Mouse (Mus musculus) neutrophil, adult 59 days (primary cell): ENCODE measurements around the gene Fam71f2. TPM values are rescaled to one million over a fixed set of nuclear protein-coding genes. Genes with fewer than 3 reads are reported as not detected.

ENCODE experiments used
- total RNA-seq, 2 experiments: library from RNA; stranded (reverse); gene quantifications; 1 replicate in 1 of 2; 2 replicates in 1 of 2; pipeline ENCODE4 v1.2.4; 2023

The Fam71f2 gene
- total RNA-seq, result not detected

DNA sequence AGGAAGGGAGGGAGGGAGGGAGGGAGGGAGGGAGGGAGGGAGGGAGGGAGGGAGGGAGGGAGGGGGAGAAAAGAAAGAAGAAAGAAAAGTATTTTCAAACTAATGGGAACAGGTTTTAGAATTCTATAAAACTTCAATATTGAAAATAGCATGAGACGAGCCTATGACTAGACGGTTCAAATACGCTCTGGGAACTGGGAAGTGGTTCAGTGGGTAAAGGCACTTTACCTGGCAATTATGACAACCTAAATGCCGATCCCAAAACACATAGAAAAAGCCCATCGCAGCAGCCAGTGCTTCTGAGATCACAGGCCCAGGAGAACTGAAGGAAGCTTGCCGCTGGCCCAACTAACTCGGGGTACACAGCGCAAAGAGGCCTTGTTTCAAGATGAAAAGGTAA is at the start of gene Fam71f2:
Gene Fam71f2 (plus strand): TSS at position 301 of the 400 bp plus-strand sequence.

DNA sequence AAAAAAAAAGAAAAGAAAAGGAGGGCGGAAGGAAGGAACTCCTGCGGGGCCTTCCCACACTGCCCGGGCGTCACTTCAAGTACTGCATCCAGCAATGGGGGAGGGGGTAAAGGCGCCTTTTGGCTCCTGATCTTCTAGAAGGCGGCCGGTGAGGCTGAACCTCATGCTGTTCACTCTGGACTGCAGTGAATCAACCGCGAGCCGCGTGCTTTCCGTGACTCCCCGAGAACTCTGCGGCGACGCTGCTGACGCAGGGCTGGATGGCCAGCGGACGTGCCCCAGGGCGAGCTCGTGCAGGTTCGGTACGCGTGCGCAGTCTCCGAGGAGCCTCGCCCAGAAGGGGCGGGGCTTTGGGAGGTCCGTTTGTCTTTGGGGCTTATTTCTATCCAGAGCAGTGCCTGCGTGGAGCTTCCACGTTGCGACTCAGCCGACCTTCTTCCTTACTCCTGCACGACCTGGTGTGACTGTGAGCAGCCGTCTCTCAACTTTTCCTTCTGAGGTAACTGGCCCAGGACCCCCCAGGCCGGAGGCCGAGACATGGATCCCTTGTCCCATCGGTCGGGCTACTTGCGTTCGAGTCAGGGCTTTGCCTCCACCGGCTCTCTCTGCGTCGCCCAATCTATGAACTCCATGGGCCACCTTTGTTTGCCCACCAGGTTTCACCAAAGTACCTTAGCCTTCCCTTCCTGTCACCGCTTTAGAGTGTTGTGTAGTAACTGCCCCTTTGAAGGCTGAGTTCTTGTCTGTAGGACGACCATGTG is 6.9 kb upstream of the Fam71f2 start, which contains the start of gene Hilpda:
Gene Hilpda (plus strand): TSS at position 177 of the 761 bp plus-strand sequence.

DNA sequence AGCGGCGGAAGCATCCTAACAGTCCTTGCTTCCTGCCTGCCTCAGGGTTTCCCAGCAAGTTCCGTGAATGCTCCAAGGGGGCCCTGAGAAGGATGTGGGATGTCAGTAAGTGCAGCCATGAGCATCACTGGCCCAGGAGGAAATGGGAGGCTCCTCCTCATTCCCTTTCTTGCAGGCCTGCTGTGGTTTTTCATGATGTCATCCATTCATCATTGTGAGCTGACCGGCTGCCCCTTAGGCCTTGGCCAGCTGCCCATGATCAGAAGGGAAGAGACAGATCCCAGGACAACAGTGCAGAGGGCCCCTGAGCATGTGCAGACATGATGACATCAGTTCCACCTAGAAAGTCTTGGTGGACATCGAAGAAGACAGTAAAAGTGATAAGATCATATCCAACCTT is 39.5 kb downstream of the Fam71f2 start, which contains the start of gene Fam71f1:
Gene Fam71f1 (plus strand): TSS at position 262 of the 400 bp plus-strand sequence.

Other genes with a start within 250 kb of the Fam71f2 start
- gene Lep, start 219.4 kb upstream of the Fam71f2 start, total RNA-seq, result not detected
- gene Rbm28, start 114.6 kb upstream of the Fam71f2 start, total RNA-seq, result 10 to 100 TPM; 18.0 to 24.4 TPM
- gene Prrt4, start 100.0 kb upstream of the Fam71f2 start, total RNA-seq, result not detected
- 10 to 100 TPM; 28.5 to 31.0 TPM for gene Impdh1, start 63.2 kb upstream of the Fam71f2 start, total RNA-seq
- gene Hilpda, start 7.1 kb upstream of the Fam71f2 start, total RNA-seq, result 1 to 10 TPM; 3.2 to 4.4 TPM
- gene Fam71f1, start 39.5 kb downstream of the Fam71f2 start, total RNA-seq, result not detected
- 10 to 100 TPM; 33.1 to 38.9 TPM for gene Calu, start 68.5 kb downstream of the Fam71f2 start, total RNA-seq
- not detected for gene Opn1sw, start 108.9 kb downstream of the Fam71f2 start, total RNA-seq
- gene Ccdc136, start 116.7 kb downstream of the Fam71f2 start, total RNA-seq, result under 1 TPM in 1 of 2 experiments, not detected in 1; 0.11 TPM
- not detected for gene Flnc, start 153.7 kb downstream of the Fam71f2 start, total RNA-seq
- 100 to 1,000 TPM; 147 to 167 TPM for gene Atp6v1f, start 188.1 kb downstream of the Fam71f2 start, total RNA-seq
- gene Atp6v1fnb, start 191.8 kb downstream of the Fam71f2 start, total RNA-seq, result 1 to 10 TPM; 1.6 to 3.5 TPM
- gene Kcp, start 228.4 kb downstream of the Fam71f2 start, total RNA-seq, result not detected
- gene Irf5, start 247.0 kb downstream of the Fam71f2 start, total RNA-seq, result 100 to 1,000 TPM in 1 of 2 experiments, 10 to 100 TPM in 1; 85.5 to 146 TPM